In the genomic region with DNA sequence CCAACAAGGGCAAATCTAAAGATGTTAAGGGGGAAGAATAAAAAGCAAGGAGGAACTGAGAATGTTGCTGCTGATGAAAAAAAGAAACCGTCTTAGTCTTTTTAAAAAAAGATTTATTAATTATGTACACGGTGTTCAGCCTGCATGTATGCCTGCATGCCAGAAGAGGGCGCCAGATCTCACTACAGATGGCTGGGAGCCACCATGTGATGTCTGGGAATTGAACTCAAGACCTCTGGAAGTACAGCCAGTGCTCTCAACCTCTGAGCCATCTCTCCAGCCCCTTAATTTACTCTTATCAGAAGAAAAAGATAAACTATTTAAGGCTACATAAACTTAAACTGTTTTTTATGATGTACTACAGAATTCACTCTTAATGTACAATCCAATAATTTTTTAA, we compare ENCODE assay signal across 9 mouse cellular contexts. TPM values are rescaled to one million over a fixed set of nuclear protein-coding genes. Genes with fewer than 3 reads are reported as not detected.
DNase-seq lines count a peak whose midpoint lies in the region; TF ChIP-seq lines count a peak whose summit lies in the region.
"Had no signal": no experiment of that assay in that cellular context is flagged by ENCODE, and none has a peak within 500 bp of the region (broad histone marks: within the 10 kb centered on the region; RNA-seq: fewer than 3 reads in every experiment).

No protein-coding gene starts in this region.

- H3K4me3 ChIP-seq in lung, adult 2 months (replicated peaks; ENCODE audit: extremely low read depth, low read depth, low read length), result no peak overlapping the region
- H3K4me3 ChIP-seq: heart, embryonic 15.5 days had no signal

- intact Hi-C loops in gastrocnemius, postnatal 36 days (cut with DNase I), result loop anchor here (5.0 kb wide), 1 partner anchor 74 kb away; no protein-coding TSS in a partner anchor

- H3K4me1 ChIP-seq in lung, adult 2 months (ENCODE audit: control insufficient read depth, insufficient read depth, low read length), result no peaks in the 10 kb centered on the region
- H3K4me1 ChIP-seq: heart, embryonic 15.5 days had no signal

- TF ChIP-seq POLR2A in lung, adult 2 months (IDR thresholded peaks at IDR 0.05; ENCODE audit: borderline replicate concordance, extremely low read depth, low read depth, low read length), result no peak

- 14% methylated on average over 3 of the region's 3 CpGs for WGBS in lung, adult 2 months

- DNase-seq in left cerebral cortex, adult 18-20 months (ENCODE audit: low spot score in 2 of 2), result peak; percentile 39 to 71
- DNase-seq in left cerebral cortex, adult 9 months (ENCODE audit: low spot score in 2 of 2), result no peak
- peak; percentile 38 for DNase-seq in MEL-GATA-1-ER (ENCODE audit: extremely low read depth, low read depth)
- peak; percentile 60 for DNase-seq in c-Kit-positive CD71-positive TER-119-positive erythroid progenitor cells, embryonic 14.5 days (ENCODE audit: low spot score)
- peak; percentile 23 to 53 for DNase-seq in gastrocnemius, postnatal 36 days
- DNase-seq in lung, adult 2 months, result peak; percentile 60
- DNase-seq in spleen, adult 12 weeks (ENCODE audit: low spot score), result peak; percentile 54
- no peak for DNase-seq in yolk sac, embryonic 10.5 days (ENCODE audit: low spot score)

- peak; percentile 86 for TF ChIP-seq CTCF in lung, adult 2 months (IDR thresholded peaks at IDR 0.05; ENCODE audit: insufficient read depth, low read length)

RNA-seq across cellular contexts. Expression of gene Cpsf6, which starts 16.7 kb away (rescaled TPM):
- 100 to 1,000 TPM; 109 to 117 TPM for total RNA-seq in left cerebral cortex, adult 18-20 months (2021)
- total RNA-seq in gastrocnemius, postnatal 36 days (2021), result 10 to 100 TPM; 18.9 to 20.3 TPM
- 51.7 and 57.9 TPM in 2 replicates for polyA plus RNA-seq in lung, adult 2 months (2012; rRNA removed)

Comparison
In these comparisons a context has a peak if more than half of its experiments do, and no peak if none do; other contexts are left out.
1. DNase-seq: peak in left cerebral cortex, adult 18-20 months (2 of 2), MEL-GATA-1-ER (single experiment), c-Kit-positive CD71-positive TER-119-positive erythroid progenitor cells, embryonic 14.5 days (single experiment), gastrocnemius, postnatal 36 days (2 of 2), lung, adult 2 months (single experiment) and spleen, adult 12 weeks (single experiment); none in left cerebral cortex, adult 9 months (0 of 2) and yolk sac, embryonic 10.5 days (single experiment).
2. RNA of gene Cpsf6, which starts 16.7 kb away (total RNA-seq): 109 to 117 TPM in left cerebral cortex, adult 18-20 months; 18.9 to 20.3 TPM in gastrocnemius, postnatal 36 days; every median in the first group is over 4 times any median in the second.